Mouse (Mus musculus): ENCODE data around the gene Faap20.
A peak's percentile ranks its signal among the peaks of the same experiment; 100 is the strongest.

Gene Faap20

GRCm38 (mm10) chr4:155286090-155286489 lies 36.5 kb downstream of the Faap20 start:
- DNase-seq (ENCODE audit: low spot score), result no peak

- DNase-seq (ENCODE audit: low spot score), result no peak
Measured at GRCm38 (mm10) chr4:155287713-155288112, 38.1 kb downstream of the Faap20 start.

- no peak for DNase-seq (ENCODE audit: low spot score)
Measured at GRCm38 (mm10) chr4:155288586-155288985, 39.0 kb downstream of the Faap20 start.

GRCm38 (mm10) chr4:155290045-155290444 lies 40.4 kb downstream of the Faap20 start:
- no peak for DNase-seq (ENCODE audit: low spot score)

- no peak for DNase-seq (ENCODE audit: low spot score)
Measured at GRCm38 (mm10) chr4:155292863-155293262, 43.3 kb downstream of the Faap20 start.

- DNase-seq (ENCODE audit: low spot score), result no peak
Measured at GRCm38 (mm10) chr4:155294381-155294780, 44.8 kb downstream of the Faap20 start.

GRCm38 (mm10) chr4:155295026-155295590 lies 45.5 kb downstream of the Faap20 start:
- DNase-seq (ENCODE audit: low spot score), result no peak

- DNase-seq (ENCODE audit: low spot score), result no peak
Measured at GRCm38 (mm10) chr4:155295996-155296395, 46.4 kb downstream of the Faap20 start.

GRCm38 (mm10) chr4:155297057-155297456 lies 47.5 kb downstream of the Faap20 start:
- DNase-seq (ENCODE audit: low spot score), result peak; percentile 18

GRCm38 (mm10) chr4:155298826-155299225 lies 49.2 kb downstream of the Faap20 start:
- DNase-seq (ENCODE audit: low spot score), result no peak

GRCm38 (mm10) chr4:155300421-155301097 lies 51.0 kb downstream of the Faap20 start:
- DNase-seq (ENCODE audit: low spot score), result no peak

GRCm38 (mm10) chr4:155301098-155301447 lies 51.5 kb downstream of the Faap20 start:
- no peak for DNase-seq (ENCODE audit: low spot score)

GRCm38 (mm10) chr4:155301965-155302364 lies 52.4 kb downstream of the Faap20 start:
- no peak for DNase-seq (ENCODE audit: low spot score)

GRCm38 (mm10) chr4:155304508-155305096 lies 55.0 kb downstream of the Faap20 start:
- DNase-seq (ENCODE audit: low spot score), result no peak

- DNase-seq (ENCODE audit: low spot score), result no peak
Measured at GRCm38 (mm10) chr4:155305531-155306031, 56.0 kb downstream of the Faap20 start.

All from T-cell, adult 2 months (primary cell).